Mouse (Mus musculus): ENCODE measurements around the gene Dock10. TPM values are rescaled to one million over a fixed set of nuclear protein-coding genes. Genes with fewer than 3 reads are reported as not detected.

Gene Dock10
- 68.5 and 83.1 TPM in 2 replicates for polyA plus RNA-seq (2012; ENCODE audit: insufficient read depth, insufficient read length, missing spikeins)

GRCm38 (mm10) chr1:80757977-80758797, at the start of gene Dock10:
Gene Dock10, minus strand, starts transcription at chr1:80758527.
- H3K27ac ChIP-seq (ENCODE audit: insufficient read depth, low read depth, low read length), result peak within 1 kb of the TSS; percentile 84
- TF ChIP-seq POLR2A (IDR thresholded peaks at IDR 0.05; ENCODE audit: borderline replicate concordance, low read depth, low read length) (no peak), CTCF (IDR thresholded peaks at IDR 0.05; ENCODE audit: low read depth, low read length) (no peak)
- peak within 1 kb of the TSS; percentile 82 for H3K4me3 ChIP-seq (ENCODE audit: insufficient read depth, low read length)
- peaks cover 29% of the 10 kb centered on the region for H3K4me1 ChIP-seq (ENCODE audit: control insufficient read depth, insufficient read depth, low read length)

DNA sequence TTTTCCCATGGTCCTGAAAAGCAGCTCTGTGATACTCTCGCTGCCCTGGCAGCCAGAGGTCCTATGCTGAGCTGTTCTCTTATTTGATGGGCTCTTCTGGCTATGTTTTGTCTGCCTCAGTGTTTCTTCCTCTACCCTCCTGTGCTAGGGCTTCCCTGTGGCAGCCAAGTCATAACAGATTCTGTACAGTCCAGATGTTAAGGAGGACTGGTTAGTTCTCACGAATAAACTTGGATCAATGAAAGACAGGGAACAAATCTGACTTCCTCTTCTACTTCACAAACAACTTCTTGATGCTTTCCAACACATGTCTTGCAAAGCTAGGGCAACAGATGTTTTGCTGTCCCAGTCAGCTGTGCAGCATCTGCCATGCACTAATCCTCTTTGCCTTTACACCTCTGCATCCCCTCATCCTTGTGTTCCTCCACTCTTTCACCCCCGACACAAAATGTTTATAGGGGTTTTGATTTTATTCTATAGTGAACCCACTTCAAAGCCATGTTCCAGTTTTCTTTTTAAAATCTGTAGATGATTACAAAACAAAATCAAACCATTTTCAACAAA, 48.6 kb upstream of the Dock10 start:
- Histone ChIP-seq H3K4me3 (ENCODE audit: insufficient read depth, low read length) (no peak overlapping the region), H3K4me1 (ENCODE audit: control insufficient read depth, insufficient read depth, low read length) (peaks cover 4% of the 10 kb centered on the region; the same call in 1 of the 2 replicates), H3K27ac (ENCODE audit: insufficient read depth, low read depth, low read length) (no peak overlapping the region)
- TF ChIP-seq POLR2A (IDR thresholded peaks at IDR 0.05; ENCODE audit: borderline replicate concordance, low read depth, low read length), result no peak
- TF ChIP-seq CTCF (IDR thresholded peaks at IDR 0.05; ENCODE audit: low read depth, low read length), result no peak

- TF ChIP-seq POLR2A (IDR thresholded peaks at IDR 0.05; ENCODE audit: borderline replicate concordance, low read depth, low read length) (no peak), CTCF (IDR thresholded peaks at IDR 0.05; ENCODE audit: low read depth, low read length) (no peak)
- Histone ChIP-seq H3K4me3 (ENCODE audit: insufficient read depth, low read length) (no peak overlapping the region), H3K27ac (ENCODE audit: insufficient read depth, low read depth, low read length) (no peak overlapping the region), H3K4me1 (ENCODE audit: control insufficient read depth, insufficient read depth, low read length) (peaks cover 3% of the 10 kb centered on the region; the same call in 1 of the 2 replicates)
Observed at GRCm38 (mm10) chr1:80802023-80802422, 43.7 kb upstream of the Dock10 start.

DNA sequence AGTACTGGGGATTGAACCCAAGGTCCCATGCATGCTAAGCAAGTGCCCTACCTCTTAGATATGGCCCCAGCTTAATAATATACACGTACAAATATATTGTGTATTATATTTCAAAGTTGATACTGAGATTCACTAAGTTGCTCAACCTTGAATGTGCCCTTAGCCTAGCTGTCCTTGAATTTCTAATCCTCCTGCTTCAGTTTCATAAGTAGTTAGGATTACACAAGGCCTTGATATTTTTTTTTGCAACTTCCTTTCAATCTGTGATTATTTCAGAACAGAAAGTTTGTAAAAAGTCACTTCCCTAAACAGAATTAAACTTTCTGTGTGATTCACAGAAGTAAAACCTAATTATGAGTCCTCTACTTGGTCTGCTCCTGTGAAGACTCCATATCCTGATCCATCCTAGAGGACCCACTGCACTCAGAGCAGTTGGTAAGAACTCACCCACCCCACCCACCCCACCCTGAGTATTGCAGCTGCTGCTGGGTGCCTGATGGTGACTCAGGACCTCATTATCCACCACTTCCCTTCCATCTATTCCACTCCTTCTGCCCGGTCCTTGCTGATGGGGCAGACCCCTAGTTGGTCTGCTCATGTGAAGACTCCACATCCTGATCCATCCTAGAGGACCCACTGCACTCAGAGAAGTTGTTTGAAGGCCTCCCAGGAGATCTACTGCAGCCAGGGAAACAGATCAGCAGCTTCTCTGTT, 26.9 kb upstream of the Dock10 start:
- H3K4me3 ChIP-seq (ENCODE audit: insufficient read depth, low read length), result no peak overlapping the region
- peak overlapping the region; percentile 88 for H3K27ac ChIP-seq (ENCODE audit: insufficient read depth, low read depth, low read length)
- no peak for TF ChIP-seq POLR2A (IDR thresholded peaks at IDR 0.05; ENCODE audit: borderline replicate concordance, low read depth, low read length)
- no peak for TF ChIP-seq CTCF (IDR thresholded peaks at IDR 0.05; ENCODE audit: low read depth, low read length)
- peaks cover 17% of the 10 kb centered on the region for H3K4me1 ChIP-seq (ENCODE audit: control insufficient read depth, insufficient read depth, low read length)

DNA sequence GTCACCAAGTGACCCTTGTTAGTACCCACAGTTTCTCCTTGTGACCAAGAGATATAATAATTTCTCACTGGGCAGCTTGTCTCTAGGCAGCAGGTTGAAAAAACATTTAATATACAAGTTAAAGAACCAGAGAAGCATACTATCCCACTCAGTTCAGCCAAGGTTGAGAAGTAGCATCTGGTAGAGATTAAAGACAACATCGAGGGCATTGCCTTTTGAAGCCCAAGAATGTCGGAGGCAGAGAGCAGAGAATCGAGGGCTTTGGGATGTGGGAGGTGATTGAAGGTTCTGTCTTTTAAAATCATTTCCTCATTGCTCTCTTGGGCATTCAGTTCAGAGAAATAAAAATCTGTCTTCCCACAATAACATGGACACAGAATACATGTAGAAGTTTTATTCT, 25.8 kb upstream of the Dock10 start:
- Histone ChIP-seq H3K4me1 (ENCODE audit: control insufficient read depth, insufficient read depth, low read length) (peaks cover 17% of the 10 kb centered on the region), H3K4me3 (ENCODE audit: insufficient read depth, low read length) (no peak overlapping the region), H3K27ac (ENCODE audit: insufficient read depth, low read depth, low read length) (no peak overlapping the region)
- no peak for TF ChIP-seq POLR2A (IDR thresholded peaks at IDR 0.05; ENCODE audit: borderline replicate concordance, low read depth, low read length)
- no peak for TF ChIP-seq CTCF (IDR thresholded peaks at IDR 0.05; ENCODE audit: low read depth, low read length)

DNA sequence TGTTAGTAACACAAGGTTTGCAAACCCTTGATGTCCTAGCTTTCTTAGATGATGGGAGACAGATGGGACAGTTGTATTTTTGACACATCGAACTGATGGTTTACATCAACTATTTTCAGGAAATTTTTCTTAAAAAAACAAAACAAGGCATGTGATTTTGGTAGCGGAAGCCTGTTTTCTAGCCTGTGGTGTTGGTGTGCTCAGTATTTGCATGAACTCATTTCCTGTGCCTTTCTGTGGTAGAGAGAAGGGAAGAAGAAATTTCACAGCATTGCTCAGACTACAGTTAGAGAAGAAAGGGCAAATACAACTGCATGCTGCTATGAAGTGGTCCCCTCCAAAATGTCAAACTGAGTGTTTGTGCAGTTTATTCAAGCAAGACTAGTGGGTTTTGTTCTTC, 7.2 kb upstream of the Dock10 start:
- Histone ChIP-seq H3K27ac (ENCODE audit: insufficient read depth, low read depth, low read length) (peak overlapping the region; percentile 48), H3K4me1 (ENCODE audit: control insufficient read depth, insufficient read depth, low read length) (peaks cover 11% of the 10 kb centered on the region)

DNA sequence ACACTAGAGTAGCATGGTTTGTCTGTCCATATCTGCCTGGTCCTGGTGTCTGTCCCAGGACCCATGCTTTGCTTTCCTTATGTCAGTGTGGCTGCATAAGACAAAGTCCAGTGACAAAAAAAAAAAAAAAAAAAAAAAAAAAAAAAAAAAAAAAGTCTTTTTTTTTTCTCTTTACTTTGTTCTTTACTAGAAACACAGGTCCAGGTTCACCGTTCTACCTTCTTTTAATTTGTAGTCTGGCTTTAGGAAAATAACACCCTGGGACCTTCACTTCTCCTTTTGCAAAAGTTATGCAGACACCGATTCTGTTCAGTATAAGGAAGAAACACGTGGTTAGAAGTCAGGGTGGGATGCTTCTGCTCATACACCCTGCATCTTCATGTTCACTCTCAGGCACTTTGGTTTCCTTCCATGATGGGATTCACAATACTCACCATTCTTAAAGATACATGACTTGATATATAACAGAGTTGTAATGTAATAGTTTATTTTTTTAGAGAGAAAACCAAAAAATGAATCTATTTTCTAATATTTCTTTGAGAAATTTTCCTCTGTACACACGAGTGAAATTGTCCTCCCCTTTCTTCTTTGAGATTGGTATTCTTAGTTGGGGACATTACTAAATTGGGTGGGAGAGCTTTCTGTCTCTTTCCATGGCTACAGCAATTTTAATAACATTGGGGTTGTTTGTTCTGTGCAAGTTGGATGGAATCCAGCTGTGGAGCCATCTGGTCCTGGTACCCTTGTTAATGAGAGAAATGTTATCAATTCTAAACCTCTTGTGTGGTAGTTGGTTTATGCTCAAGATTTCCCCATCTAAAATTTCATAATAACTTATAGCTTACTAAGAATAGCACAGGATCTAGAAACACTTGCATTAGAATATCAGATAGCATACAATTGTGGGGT, 5.0 kb upstream of the Dock10 start:
- Histone ChIP-seq H3K27ac (ENCODE audit: insufficient read depth, low read depth, low read length) (no peak overlapping the region), H3K4me3 (ENCODE audit: insufficient read depth, low read length) (no peak overlapping the region), H3K4me1 (ENCODE audit: control insufficient read depth, insufficient read depth, low read length) (peaks cover 20% of the 10 kb centered on the region)
- TF ChIP-seq POLR2A (IDR thresholded peaks at IDR 0.05; ENCODE audit: borderline replicate concordance, low read depth, low read length) (no peak), CTCF (IDR thresholded peaks at IDR 0.05; ENCODE audit: low read depth, low read length) (no peak)

More for the DNA sequence above, 7.2 kb upstream of the Dock10 start:
- no peak overlapping the region for H3K4me3 ChIP-seq (ENCODE audit: insufficient read depth, low read length)
- TF ChIP-seq POLR2A (IDR thresholded peaks at IDR 0.05; ENCODE audit: borderline replicate concordance, low read depth, low read length) (no peak), CTCF (IDR thresholded peaks at IDR 0.05; ENCODE audit: low read depth, low read length) (no peak)

GRCm38 (mm10) chr1:80758798-80759184, 464 bp upstream of the Dock10 start:
- Histone ChIP-seq H3K27ac (ENCODE audit: insufficient read depth, low read depth, low read length) (no peak overlapping the region), H3K4me3 (ENCODE audit: insufficient read depth, low read length) (peak overlapping the region; percentile 82), H3K4me1 (ENCODE audit: control insufficient read depth, insufficient read depth, low read length) (peaks cover 33% of the 10 kb centered on the region)
- TF ChIP-seq POLR2A (IDR thresholded peaks at IDR 0.05; ENCODE audit: borderline replicate concordance, low read depth, low read length) (no peak), CTCF (IDR thresholded peaks at IDR 0.05; ENCODE audit: low read depth, low read length) (no peak)

GRCm38 (mm10) chr1:80757650-80757976, 714 bp downstream of the Dock10 start:
- peaks cover 28% of the 10 kb centered on the region for H3K4me1 ChIP-seq (ENCODE audit: control insufficient read depth, insufficient read depth, low read length)

More at GRCm38 (mm10) chr1:80757650-80757976, 714 bp downstream of the Dock10 start:
- H3K4me3 ChIP-seq (ENCODE audit: insufficient read depth, low read length), result peak overlapping the region; percentile 82
- TF ChIP-seq CTCF (IDR thresholded peaks at IDR 0.05; ENCODE audit: low read depth, low read length), result no peak
- TF ChIP-seq POLR2A (IDR thresholded peaks at IDR 0.05; ENCODE audit: borderline replicate concordance, low read depth, low read length), result no peak
- peak overlapping the region; percentile 84 for H3K27ac ChIP-seq (ENCODE audit: insufficient read depth, low read depth, low read length)

All from bone marrow macrophage, adult 2 months (primary cell).